Mouse (Mus musculus): ENCODE results near the gene Acot6.

Gene Acot6

DNA sequence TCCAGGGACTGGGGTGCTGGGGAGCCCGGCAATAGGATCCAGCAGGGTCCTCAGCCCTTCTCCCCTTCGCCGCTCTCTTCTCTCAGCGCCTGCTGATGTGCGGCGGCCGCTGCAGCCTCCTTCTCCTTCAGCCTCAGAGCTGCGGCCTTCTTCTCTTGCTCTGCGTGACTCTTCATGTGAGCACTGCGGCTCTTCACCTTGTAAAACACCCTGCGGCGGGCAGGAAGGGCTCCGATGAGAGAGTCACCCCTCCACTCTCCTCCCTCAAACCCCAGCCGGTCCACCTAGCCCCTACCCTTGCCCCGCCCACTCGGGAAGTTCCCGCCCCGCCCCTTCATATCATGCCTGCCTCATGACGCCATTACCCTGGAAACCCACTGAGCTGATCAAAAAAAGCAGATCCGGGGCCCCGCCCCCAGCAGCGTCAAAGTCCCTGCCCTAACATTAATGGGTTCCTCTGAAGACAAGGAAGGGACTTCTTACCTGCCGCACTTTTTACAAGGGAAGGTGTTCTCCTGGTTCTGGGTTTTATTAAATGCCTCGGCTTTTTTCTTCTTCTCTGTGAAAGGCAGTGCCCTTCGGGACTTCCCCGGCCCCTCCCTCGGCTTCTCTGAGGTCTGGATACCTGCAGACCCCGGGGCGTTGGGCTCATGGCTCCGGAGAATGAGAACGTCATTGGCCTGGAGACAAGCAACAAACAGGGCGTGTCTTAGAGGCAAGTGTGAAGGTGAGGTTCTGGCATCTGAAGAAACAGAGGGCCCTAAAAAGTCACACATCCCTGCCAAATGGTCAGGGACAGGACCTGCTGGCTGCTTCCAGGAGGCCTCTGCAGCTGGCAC is 52.1 kb downstream of the Acot6 start:
- DNase-seq (ENCODE audit: low spot score in 2 of 2) = no peak

DNA sequence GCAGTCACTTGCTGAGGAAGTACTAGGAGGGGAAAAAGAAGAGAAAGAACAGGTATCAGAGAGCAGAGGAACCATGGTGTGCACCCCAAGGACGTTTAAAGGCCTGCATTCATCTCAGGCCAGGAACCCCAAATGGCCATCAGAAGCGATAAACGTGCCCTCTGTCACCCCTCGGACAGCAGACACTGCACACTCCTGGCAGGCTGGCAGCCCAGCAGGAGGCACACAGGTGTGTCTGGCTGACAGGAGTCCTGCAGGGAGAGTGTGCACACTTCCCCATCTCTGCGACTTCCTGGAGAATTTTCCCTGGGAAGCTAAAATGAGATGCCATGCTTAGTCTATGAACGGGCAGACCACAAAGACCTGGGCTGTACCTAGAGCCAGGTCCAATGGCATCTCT is 53.0 kb downstream of the Acot6 start:
- no peak for DNase-seq (ENCODE audit: low spot score in 2 of 2)

DNA sequence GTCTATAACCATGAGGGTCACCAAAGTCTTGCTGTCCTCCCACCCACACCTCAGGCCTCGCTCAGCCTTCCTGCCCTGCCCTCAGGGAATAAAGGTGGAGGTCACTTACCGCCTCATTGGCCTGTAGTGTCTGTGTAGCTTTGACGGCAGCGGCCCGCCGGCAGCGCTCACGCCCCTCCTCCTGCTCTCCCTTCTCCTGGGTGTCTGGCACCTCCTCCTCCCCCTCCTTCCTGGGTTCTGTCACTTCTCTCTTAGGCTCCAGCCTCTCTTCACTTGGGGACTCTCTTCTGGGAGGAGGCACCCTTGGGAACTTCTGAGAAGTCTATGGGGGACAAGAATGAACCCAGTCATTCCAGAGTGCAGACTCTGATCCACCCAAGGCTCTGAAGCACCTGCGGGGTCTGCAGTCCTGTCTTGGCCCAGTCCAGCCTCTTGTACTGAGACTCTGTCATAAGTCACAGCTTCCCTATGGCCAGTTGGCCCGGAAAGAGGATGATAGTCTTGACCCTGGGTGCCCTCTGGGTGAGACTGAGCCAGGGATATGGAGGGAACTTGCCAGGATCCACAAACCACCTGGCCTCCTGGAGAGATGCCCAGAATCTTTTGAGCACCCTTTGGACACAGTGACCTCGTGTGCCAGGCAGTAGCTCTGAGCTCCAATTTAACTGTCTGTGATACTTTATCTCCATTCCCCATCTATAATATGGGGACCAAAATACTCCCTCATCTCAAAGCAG is 54.5 kb downstream of the Acot6 start:
- no peak for DNase-seq (ENCODE audit: low spot score in 2 of 2)

GRCm38 (mm10) chr12:84155523-84155871 is 55.0 kb downstream of the Acot6 start:
- DNase-seq (ENCODE audit: low spot score in 2 of 2) = no peak

- no peak for DNase-seq (ENCODE audit: low spot score in 2 of 2)
These were observed 55.8 kb downstream of the Acot6 start for GRCm38 (mm10) chr12:84156210-84156609.

DNA sequence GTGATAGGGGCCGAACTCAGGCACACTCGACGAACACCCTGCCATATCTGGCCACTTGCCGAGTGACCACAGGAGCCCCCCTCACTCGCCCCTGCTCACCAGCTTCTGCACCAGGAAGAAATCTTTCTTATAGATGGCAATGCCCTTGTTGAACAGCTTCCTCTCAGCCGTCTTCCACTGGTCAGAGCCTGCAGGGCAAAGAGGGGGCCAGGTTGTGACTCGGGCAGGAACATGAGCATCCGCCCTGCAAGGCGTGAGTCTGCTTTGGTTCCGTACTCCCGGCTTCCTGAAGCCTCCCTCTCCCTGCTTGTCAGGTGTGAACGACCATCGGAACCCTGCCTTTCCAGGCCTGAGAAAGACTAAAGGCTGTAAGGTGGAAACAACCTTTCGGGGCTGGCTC is 57.7 kb downstream of the Acot6 start:
- DNase-seq (ENCODE audit: low spot score in 2 of 2) = no peak

DNA sequence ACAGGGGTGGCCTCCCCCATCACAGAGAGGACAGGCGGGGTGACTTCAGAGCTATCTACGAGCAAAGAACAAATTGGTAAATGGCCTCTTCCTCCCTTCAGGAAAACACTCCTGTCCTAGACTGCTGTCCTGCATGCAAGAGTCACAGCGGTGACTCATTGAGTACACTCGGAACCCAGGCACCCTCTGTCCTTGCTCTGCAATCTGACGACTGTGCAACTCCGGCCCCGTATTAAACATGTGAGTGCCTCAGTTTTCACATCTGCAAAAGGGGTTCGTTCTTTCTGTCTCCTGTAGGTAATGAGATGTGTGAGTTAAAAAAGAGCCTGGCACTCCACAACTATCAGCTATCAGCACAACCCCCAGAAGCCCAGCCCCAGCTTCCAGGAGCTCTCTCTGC is 60.0 kb downstream of the Acot6 start:
- no peak for DNase-seq (ENCODE audit: low spot score in 2 of 2)
